Mouse (Mus musculus) liver, postnatal 0 days (tissue): ENCODE results near the gene Uvrag.

Experiments
- CTCF ChIP-seq: sonication (generic); IDR thresholded peaks from 2 replicates; pipeline ENCODE4 v1.5.1; 2016; ENCODE audit warnings: antibody characterized with exemption, low read depth
- EP300 ChIP-seq: IDR thresholded peaks from 2 replicates; pipeline ENCODE4 v1.6.1; 2016; ENCODE audit warnings: antibody characterized with exemption, low read depth, mild to moderate bottlenecking

DNA sequence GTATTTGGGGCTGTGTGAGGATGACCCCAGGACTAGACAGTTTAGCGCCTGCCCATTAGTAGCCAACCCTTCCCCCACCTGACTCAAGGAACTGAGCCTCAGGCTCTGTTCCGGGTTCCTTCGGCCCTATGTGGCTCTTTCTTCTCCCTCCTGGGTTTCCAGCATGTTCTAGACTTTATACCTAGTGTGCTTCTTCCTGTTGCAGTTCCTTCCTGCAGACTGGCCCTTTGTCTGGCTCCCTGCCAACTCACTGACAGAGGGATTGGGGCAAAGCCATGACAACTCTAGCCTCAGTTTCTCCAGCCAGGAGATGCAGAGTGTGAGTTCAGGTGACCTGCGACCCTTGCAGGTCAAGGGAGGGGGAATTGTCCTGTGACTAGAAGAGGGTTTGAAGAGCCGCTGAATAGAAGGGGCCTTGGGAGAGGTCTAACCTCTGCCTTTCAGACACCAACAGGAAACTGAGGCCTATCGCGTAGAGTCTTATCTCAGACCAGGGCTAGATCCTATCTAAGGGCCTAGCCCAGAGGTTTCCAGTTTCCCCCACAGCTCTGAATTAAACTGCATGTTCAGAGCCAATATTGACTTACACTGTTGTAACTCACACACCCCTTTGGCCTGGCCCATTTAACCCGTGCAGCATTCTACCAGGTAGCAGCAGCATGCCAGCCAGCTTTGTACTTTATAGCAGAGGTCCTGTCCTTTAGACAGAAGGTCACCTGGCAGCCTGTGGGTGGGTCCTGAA, 291.9 kb downstream of the Uvrag start:
- no peak for TF ChIP-seq EP300
- no peak for TF ChIP-seq CTCF
